Mouse (Mus musculus): ENCODE measurements around the gene Fermt3. TPM values are rescaled to one million over a fixed set of nuclear protein-coding genes. Genes with fewer than 3 reads are reported as not detected.

The Fermt3 gene
- total RNA-seq, 4 experiments from 2014 or later, result 6.4 to 10.8 (median 8.8) TPM

GRCm38 (mm10) chr19:6990712-6991111 is 28.6 kb downstream of the Fermt3 start:
- no peak for DNase-seq

- DNase-seq, result peak; percentile 18
These were observed 30.0 kb downstream of the Fermt3 start for GRCm38 (mm10) chr19:6989251-6989650.

DNA sequence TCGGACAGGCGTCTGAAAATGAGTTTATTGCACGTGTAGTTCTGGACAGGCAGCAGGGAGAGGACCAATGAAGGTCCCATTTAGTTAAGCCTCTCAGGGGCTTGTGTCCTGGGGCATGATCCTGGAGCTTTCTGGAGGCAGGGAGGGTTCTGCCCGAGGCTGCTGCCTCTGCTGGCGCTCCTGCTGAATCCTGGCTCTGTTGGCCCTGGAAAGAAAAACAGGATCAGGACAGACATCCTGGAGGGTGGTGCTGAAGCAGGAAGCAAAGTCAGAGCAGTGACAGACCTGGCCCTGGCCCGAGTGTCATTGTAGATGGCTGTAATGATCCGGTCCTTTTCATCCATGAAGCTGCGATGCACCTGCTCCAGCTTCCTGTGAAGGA is 31.4 kb downstream of the Fermt3 start:
- no peak for DNase-seq

DNA sequence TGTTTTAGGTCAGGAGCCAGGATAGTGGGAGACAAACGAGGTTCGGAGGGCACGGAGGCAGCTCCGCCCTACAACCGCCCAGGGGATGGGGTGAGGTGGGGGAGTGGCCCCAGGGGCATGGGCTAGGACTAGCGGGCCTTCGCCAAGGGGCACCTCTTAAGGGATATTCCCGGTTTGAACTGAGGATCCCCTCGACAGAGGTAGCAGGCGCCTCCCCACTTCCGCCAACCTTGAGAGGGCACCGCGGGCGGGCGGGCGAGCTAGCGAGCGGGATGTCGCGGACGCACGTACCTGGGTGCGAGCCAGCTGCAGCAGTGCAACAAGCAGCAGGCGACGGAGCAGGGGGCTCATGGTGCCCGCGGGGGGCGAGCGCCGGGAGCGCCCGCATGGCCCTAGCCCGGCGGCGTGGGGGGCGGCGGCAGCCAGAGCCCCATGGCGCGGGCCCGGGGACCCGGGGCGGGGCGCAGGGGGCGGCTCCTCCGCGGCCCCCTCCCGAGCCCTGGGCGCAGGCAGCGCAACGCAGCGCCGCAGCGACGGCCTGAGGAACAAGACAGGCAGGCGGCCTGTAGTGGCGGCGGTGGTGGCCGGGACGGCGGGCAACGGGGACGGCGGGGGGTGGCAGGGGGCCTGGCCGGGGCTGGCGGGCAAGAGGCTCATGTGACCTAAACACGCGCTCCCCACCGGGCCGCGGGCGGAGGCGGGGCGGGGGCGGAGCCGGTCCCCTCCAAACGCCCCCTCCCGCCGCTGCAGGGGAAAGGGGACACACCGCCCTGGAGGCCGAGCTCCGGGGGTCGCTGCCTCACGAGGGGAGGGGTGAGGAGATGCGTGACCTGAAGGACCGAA is 32.0 kb downstream of the Fermt3 start, which contains the start of gene Vegfb:
Gene Vegfb (minus strand): TSS at position 591 of the 843 bp plus-strand sequence.
- DNase-seq, result peak; percentile 65

GRCm38 (mm10) chr19:6985951-6986708 is 33.1 kb downstream of the Fermt3 start:
- DNase-seq, result no peak

GRCm38 (mm10) chr19:6985300-6985699 is 34.0 kb downstream of the Fermt3 start:
- no peak for DNase-seq

GRCm38 (mm10) chr19:6983621-6984020 is 35.6 kb downstream of the Fermt3 start:
- no peak for DNase-seq

- no peak for DNase-seq
These were observed 37.8 kb downstream of the Fermt3 start for GRCm38 (mm10) chr19:6981465-6981864.

DNA sequence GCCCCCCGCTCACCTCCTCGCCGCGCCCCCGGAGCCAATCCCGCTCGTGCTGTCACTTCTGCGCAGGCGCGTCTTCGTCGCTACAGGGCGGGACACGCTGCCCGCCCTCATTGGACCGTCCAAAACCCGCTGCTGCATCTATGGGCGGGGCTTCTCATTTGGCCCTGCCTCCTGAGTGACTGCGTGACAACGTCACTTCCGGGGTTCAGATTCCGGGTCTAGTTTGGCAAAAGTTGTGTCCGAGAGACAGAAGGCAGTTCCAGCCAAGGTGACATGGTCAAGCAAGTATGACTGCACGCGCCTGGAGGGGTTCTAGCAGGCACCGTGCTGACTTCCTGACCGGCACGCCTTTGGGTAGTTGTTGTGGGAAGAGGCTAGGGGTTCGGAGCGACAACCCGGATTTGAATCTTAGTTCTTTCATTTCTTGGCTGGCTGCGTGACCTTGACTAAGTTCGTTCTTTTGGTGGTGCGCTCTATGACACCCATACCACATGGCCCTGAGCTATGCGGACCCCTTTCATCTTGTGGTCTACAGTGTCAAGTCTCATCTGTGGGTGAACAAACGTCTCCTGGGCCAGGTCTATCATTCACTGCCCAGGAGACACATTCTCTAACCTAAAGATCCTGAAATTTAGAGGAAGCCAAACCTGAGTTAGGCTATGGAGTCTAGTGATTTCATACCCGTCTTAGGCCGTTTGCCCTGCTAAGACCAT is 38.7 kb downstream of the Fermt3 start, which contains the start of gene Fkbp2:
Gene Fkbp2 (minus strand): TSS at position 121 of the 713 bp plus-strand sequence.
- DNase-seq, result peak; percentile 99

DNA sequence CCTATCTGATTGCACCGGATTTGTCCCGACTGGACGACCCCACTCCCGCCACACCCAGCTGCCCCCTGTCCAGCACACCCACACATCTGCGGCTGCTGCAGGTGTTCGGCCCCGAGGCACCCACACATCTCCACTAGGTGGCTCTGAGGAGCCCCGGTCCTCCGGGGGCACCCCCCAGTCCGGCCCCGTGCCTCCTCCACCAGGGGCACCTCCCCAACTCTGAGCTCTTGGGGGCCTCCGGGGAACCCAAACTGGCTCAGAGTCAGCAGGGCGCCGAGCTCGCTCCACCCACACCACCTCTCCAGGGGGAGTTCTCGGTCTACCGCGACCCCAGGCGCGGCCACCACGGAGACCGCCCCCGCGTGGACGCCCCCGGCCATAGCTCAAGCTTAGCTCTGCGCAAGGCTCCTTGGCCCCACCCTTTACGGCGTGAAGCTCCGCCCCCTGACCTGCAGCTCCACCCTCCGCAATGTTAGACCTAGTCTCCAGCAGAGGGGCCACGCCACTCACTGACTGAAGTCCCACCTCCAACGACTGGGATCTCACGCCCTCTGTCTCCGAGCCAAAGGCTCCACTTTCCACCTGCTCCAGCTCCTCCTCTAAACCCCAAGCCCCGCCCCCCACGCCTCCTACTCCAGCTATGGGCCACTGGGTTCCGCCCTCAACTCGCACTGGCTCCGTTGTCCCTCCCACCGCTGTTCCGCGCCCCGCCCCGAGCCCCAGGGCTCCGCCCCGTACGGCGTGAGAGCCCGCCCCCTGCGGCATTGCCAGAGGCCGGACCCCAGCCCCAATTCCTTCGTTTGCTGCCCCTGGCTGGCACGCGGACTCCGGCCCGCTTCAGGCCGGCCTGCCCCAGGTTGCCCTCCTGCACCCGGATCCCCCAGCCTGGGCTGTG is 39.5 kb downstream of the Fermt3 start:
- DNase-seq, result peak; percentile 99

DNA sequence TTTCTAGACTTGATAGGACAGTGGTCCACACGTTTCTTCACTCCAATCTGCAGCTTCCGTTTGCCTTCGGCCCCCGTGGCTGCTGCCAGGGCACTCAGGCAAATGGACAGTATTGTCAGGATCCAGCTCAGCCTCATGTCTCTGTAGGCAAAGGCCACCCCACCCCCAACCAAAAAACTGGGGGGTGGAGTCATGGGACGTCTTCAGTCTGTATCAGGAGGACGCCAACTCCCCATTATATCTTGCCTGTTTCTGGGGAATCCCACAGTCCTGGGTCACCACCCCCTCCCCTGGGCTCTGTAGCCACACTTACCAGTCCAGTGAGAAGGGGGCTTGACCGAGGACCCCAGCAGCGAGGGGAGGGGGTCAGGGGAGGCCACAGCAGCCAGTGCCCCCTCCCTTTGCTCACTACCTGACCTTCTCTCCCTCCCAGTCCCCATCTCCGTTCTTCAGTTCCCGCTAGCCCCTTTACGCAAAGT is 40.2 kb downstream of the Fermt3 start:
- DNase-seq, result peak; percentile 67

- DNase-seq, result no peak
These were observed 40.7 kb downstream of the Fermt3 start for GRCm38 (mm10) chr19:6978639-6978974.

DNA sequence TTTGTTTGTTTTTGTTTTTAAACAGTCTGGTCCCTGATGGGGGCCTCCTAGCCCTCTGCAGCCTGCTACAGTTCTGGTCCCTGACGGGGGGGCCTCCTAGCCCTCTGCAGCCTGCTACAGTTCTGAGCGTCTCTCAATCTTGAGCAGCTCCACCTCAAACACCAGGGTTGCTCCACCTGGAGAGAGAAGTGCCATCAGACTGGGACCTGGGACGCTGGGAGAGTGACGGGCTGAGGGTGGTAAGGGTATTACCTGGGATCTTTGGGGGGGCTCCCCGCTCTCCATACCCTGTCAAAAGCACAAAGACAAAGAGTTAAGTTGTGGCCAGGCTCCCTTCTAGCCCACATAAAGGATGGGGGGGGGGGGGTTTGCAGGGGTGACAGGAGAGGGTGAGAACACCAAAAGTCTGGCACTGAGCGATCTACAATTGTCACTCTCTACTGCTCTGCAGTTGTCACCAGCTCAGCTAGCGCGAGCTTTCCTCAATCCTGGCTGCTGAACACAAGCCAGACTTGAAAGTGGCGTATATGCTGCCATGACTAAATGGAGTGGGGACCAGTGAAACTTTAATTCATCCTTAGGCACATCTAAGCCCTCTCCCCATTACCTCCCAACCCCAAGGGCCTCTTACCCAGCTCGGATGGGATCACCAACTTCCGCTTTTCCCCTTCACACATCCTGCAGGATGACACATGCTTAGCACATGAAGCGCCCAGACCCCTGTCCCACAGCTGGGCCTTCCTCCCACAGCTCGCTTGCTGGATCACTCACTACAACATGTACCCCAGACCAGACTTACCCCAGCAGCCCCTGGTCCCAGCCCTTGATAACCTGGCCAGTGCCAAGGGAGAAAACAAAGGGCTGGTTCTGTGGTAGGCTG is 41.3 kb downstream of the Fermt3 start:
- DNase-seq, result no peak

DNA sequence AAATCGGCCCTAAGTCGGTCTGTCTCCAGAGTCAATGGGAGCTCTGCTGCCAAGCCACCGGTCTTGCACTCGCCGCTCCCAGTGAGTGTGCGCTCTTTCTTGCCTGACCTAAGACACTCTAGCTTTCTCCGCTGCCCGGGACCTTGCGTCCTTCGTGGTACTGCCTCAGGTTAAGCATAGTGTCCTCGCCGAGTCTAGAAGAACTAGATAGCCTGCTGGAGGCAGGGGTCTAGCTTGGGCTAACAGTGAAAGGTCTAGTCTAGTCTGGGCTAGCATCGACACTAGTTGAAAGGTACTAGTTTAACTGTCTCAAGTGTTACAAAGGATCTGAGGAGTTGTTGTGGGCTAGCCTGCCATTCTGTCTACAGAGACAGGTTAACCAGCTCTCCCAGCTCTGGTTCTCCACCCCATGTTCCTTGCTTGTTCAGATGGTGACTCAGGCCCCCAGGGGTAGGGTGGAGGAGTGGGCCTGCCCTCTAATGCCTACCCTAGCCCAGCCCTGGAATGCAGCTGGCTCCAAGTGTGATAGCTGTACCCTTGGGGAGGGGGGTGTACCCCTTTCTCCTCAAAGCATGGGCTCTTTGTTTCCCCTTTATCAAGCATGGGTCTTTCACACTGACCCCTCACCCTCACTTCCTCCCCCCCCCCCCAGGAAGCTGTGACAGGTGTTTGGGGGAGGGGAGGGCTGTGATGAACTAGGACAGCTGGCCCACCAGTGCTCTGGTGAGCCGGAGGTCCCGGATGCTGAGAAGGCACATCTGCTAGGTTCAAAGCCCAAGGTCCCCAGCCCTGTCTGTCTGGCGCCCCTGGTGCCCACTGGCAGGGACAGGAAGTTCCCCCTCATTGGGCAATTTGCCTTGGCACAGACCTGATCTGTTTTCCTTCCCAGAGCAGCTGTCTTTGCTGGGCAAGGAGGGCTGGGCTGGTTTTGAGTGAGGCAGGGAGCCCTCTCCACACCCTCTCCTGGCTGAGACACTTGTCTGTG is 43.4 kb downstream of the Fermt3 start, which contains the start of gene Plcb3:
Gene Plcb3 (minus strand): TSS at position 934 of the 985 bp plus-strand sequence.
- peak; percentile 69 for DNase-seq

DNA sequence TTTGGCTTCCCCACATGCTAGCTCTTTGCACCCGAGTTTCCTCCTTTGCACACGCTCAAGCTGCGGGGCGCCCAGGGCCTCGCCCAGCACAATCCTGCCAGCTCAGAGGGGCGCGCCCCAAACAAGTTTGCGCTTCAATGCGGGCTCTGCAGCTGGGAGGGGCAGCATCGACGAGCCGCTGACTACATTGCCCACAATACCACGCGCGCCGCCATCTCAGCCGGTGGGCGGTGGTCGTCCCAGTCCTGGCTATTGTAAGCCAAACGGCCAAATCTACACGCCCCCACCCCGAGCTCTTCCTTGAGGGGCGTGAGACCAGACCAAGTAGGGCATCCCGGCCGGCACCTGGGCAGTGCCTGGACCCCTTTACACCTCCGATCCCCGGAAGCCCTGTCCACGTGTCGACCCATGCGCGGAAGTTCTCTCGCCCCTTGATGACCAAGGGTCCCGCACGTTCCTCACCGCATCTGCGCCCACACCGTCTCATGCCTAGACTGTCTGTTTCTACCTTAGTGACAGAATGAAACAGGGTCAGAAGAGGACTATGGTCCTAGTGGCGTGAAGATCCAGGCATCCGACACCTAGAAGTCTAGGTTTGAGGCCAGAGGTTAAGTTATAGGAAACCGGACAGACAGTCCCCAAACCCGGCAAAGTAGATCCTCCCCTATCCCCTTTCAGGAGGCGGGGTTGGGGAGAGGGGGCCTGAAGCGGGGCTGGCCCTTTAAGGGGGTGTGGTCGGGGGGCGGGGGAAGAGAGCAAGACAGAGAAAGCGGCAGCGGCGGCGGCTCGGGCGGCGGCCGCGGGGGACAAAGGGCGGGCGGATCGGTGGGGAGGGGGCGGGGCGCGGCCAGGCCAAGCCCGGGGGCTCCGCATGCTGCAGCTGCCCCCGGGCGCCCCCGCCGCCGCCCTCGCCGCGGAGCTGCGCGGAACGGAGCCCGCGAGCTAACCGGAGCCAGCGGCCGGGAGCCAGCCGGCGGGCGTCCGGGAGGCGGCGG is 44.8 kb downstream of the Fermt3 start, which contains the start of gene Ppp1r14b:
Gene Ppp1r14b (plus strand): TSS at position 758 of the 995 bp plus-strand sequence.
- DNase-seq, result peak; percentile 77

GRCm38 (mm10) chr19:6973581-6974190 is 45.6 kb downstream of the Fermt3 start:
- no peak for DNase-seq

DNA sequence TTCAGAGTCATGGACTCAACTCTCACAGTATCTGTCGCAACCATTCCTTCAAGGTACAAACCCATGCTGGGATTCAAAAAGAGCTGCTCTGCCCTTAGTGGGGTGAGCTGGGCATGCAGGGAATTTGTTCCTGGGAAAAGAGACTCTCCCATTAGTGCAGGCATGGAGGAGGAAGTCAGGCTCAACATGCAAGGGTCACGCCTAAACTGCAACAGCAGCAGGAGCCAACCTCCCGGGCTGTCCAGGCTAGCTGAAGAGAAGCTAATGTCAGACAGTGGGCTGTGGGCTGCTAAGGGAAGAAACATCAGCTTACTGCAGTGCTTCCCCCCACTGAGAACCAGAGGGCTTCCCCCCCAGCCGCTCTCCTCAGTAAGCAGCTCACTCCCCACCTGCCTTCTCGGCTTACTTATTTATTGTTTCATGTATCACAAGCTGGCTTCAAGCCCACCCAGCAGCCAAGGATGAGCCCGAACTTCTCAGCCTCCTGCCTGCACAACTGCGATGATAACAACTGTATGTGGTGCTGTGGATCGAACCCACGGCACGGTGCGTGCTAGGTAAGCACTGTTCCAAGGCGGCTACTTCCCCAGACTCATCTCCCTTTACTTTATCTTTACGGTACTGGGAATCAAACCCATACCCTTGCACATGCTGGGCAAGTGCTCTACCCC is 46.9 kb downstream of the Fermt3 start:
- no peak for DNase-seq
